Mouse (Mus musculus) embryo, embryonic 10.5 days (tissue): ENCODE results near the gene Lect2.

ENCODE experiments used
- DNase-seq: peaks from one replicate; pipeline ENCODE4 v3.0.0-alpha.2; 2015; ENCODE audit warnings: low spot score

The Lect2 gene

DNA sequence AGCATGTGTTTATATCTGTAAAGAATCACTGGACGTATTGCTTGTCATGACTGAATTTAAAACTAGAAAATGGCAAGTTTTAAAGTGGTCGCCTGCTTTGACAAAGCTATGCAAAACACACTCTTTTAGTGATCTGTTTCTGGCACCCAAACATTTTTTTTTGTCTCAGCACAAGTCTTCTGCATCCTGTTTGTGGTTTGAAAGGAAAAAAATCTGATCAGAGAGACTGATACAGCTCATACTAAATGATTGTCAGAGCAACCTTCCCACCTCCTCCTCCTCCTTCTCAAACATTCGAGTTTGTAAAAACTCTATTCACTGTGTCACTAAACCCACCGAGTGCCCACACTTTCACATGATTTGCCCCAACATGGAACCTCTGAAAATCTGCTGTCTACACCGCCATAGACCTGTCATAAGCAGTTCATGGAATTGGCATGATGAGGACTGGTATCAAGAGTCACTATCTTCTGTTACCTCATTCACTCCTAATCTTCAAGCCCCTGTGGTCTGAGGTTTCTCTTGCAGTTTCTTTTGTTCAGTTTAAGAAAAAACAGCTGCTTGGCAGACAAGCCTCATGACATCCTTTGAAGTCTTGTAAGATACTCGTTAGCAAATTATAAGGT is 41.3 kb downstream of the Lect2 start:
- no peak for DNase-seq

DNA sequence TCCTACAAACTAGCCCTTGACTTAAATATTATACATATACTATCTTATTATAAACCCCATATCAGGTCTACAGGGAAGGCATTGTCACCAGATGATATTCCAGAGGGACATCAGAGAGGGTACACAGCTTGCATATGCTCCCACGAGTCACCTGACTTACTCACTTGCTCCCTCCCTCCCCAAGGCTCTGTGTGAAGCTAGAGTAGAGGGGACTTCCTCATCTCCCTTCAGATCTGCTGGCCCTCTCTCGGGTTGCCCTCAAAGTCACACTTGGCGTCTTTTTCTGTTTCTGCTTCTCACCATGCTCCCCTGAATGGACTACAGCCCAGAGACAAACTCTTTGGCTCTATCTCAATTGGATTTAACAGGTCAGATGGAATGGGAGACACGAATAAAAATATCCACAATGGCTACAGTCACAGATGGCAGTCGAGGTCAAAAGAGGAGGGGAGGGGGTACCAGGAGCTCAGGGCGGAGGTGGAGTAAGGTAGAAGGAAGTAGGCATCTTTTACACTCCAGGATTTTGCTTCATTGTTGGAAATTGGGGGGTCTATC is 46.4 kb downstream of the Lect2 start:
- no peak for DNase-seq

DNA sequence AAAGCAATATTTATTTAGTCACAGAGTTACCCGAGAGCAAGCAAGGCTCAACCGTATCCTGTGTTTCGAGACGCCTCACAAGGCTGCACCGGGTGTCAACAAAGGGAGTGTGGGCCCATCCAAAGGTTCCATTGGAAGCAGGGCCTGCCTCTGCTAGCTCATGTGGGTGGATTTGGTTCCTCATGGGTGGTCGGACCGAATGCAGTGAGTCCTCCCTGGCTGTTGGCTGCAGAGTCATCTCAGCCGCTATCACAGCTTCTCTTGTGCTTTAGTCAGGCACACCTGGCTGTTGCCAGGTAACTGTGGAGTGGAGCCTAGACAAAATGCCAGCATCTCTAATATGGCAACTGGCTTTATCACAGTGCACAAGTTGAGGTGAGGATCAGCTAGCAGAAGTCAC is 47.7 kb downstream of the Lect2 start:
- no peak for DNase-seq

DNA sequence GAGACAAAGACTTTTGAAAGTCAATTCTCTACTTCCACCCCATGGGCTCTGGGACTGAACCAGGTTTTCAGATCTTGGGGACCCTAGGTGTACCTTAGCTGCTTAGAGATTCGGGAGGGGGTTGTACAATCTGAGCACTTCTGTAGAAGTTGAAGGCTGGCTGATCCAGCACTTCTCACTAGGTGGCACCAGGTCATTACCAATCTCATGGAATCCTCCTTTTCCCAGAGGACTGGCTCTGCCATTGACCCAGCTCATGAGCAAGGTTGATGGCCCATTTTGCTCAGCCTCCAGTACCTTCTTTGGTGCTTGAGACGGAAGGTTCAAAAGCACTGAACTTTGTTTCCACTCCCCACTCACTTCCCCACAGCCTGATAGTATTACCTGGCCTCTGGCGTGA is 48.2 kb downstream of the Lect2 start:
- DNase-seq: peak; percentile 25

DNA sequence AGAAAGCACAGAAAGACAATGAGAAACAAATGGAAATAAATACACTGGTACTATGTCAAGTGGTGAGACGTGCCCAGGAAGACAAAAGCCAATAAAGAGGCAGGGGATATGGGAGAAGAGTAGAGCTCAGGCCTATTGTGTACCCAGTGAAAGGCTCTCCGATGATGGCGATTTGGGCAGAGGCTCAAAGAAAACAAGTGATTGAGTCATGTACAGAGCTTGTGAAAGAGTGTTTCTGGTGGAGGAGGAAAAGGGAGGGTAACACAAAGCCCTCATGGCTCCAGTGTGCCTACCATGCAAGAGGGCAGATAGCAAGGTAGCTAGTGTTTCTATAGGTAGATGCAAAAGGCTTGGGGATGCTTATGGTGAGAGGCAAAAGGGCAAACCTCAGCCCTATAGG is 53.9 kb downstream of the Lect2 start:
- no peak for DNase-seq
